Mouse (Mus musculus) cortical plate, adult 2 months (tissue): ENCODE results near the gene Bcar3.

Source experiments
- CTCF ChIP-seq: fragments of 200-500 bp; IDR thresholded peaks from 2 replicates; pipeline ENCODE4 v1.5.1; 2011; ENCODE audit warnings: mild to moderate bottlenecking, control low read depth, low read length; ENCODE audit not compliant: insufficient read depth; ENCODE audit errors: extremely low read depth
- POLR2A ChIP-seq: fragments of 200-500 bp; IDR thresholded peaks from 2 replicates; pipeline ENCODE4 v1.6.1; 2011; ENCODE audit warnings: mild to moderate bottlenecking, low read length, control low read depth; ENCODE audit not compliant: insufficient read depth; ENCODE audit errors: extremely low read depth

GRCm38 (mm10) chr3:122457723-122458122 lies 163.8 kb downstream of the Bcar3 start:
- TF ChIP-seq CTCF (no peak), POLR2A (no peak)
